Mouse (Mus musculus) megakaryocyte, embryonic 14.5 days (primary cell): ENCODE data around the gene Cdc14a.

Experiments
- FLI1 ChIP-seq: IDR thresholded peaks from 2 replicates; pipeline ENCODE4 v1.6.1; 2012; ENCODE audit warnings: low read length, inconsistent platforms, mixed read lengths
- GATA1 ChIP-seq: IDR thresholded peaks from 3 replicates; pipeline ENCODE4 v1.6.1; 2012; ENCODE audit warnings: mixed read lengths, low read length, inconsistent platforms, borderline replicate concordance

GRCm38 (mm10) chr3:116441518-116442205, 17.8 kb upstream of the Cdc14a start:
- no peak for TF ChIP-seq GATA1
- no peak for TF ChIP-seq FLI1
